Mouse (Mus musculus): Measurements from ENCODE around the gene Vsx1.

Gene Vsx1

GRCm38 (mm10) chr2:150667065-150667819 lies 21.9 kb downstream of the Vsx1 start:
- no peak for DNase-seq

DNA sequence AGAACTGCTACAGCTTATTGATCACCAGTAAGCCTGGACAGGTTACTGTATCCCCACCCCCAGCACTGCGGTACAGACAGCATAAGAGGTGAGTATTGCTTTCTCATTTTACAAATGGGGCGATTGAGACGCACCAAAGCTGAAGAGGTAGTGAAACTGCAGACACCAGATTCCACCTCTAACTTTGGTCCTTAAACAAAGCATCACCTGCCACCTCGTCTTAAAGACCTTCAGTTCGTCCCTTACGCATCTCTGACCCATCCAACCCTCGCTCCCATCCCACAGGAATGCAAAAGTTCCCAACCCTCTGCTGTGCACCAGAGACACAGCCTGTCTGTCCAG lies 22.5 kb downstream of the Vsx1 start:
- DNase-seq = no peak

DNA sequence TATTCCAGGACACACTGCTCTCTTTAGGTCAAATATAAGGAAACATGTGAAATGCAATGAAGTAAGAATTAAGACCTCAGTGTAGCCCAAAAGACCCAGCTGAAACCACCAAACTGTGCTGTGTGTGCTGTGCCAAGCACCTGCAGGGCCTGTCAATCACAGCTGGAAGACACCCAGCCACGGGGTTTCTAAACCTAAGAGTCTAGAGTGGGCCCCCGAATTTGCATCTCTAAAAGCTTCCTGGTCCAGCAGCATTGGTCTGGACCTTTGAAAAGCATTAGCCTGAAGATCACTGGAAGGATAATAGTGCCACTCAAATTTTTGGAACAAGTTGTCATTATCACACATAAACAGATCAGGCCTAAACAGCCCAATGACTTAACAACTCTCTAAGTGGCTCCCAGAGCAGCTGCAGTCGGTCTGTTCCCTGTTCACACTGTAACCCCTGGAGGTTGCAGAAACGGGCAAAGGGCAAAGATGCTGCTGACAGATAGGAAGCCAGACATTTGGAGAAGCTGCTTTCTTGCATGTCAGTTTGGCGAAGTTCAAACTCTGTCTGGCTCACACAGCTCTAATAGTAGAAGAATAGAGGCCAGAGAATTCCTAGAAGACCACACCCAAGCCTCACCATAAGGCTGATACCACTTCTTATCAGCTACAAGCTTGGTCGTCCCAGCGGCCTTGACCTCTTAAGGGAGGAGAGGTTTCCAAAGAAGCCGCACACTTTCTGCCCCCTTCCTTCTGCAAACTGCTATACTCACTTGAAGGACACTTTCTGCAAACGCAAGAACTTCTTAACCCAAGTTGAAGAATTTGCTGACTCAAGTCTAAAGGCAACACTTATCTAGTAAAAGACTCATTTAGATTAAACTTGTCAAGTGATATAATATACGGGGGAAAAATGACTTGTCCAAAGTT lies 23.4 kb downstream of the Vsx1 start:
- no peak for DNase-seq

DNA sequence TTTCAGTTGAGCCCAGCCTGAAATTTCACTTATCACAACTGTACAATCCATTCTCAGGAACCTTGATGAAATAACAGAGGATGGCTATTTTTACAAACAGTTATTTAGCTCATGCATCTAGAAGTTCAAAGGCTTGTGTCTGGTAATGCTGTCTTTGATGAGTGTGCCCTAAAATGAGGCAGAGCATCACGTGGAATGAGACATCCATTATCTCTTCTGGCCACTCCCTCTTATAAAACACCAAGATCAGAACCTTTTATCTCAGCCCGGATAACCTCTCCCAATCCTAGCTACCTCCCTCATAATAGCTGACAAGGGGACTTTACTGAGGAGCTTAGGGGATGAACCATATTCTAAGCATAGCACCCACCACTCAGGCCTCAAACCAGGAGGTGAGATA lies 24.2 kb downstream of the Vsx1 start:
- DNase-seq = no peak

- no peak for DNase-seq
Observed at GRCm38 (mm10) chr2:150664152-150664920, 24.8 kb downstream of the Vsx1 start.

- DNase-seq = no peak
Observed at GRCm38 (mm10) chr2:150663255-150663654, 25.9 kb downstream of the Vsx1 start.

- no peak for DNase-seq
Observed at GRCm38 (mm10) chr2:150662007-150662406, 27.2 kb downstream of the Vsx1 start.

DNA sequence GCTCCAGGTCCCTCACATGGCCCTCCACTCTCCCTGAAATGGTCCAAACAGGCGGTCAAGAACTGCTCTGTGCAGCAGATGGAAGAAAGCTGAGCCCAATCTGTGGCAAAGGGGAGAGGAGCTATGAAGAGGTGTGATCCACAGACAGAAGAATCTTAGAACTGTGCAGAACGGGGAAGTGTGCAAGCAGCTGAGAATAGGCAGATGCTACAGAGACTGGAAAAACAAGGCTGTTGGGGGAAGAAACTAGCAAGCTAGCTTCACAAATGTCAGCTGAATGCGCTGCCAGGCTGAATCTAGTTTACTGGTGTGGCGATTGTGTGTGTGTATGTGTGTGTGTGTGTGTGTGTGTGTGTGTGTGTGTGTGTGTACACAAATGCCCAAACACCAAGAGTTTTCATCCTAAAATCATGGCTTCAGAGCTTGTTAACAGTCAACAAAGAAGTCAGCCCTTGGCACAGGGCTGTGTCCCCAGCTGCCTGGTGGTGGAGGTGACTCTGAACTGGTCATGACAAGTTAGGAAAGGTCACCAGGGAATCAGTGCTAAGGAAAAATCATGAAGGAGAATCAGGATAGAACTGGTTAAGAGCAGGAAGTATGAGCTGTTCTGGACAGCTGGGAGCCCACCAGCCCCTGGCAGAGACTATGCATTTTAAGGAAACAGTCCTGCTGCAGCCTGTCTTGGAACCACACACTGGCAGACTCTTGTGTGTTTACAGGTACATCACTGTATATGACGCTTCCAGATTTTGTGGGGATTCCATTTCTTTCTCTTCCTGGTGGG lies 28.3 kb downstream of the Vsx1 start:
- DNase-seq = no peak

DNA sequence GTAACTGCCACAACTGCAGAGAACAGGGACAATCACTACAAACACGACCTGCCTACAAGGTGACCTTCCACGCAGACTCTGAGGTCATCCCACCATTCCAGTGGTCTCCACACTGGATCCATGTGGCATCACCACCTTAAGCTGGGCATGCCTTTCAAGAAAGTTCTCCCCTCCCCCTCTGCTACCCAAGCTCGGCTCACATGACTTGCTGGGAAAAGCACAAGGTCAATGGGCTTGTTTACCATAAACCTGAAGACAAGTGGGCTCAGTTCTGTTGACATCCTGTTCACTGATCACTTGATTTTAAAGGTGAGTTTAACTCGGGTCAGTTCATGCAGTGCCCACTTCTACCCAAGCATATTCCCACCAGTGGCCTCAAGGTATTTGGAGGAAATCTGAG lies 29.1 kb downstream of the Vsx1 start:
- no peak for DNase-seq

- DNase-seq = no peak
Observed at GRCm38 (mm10) chr2:150656975-150657768, 32.0 kb downstream of the Vsx1 start.

DNA sequence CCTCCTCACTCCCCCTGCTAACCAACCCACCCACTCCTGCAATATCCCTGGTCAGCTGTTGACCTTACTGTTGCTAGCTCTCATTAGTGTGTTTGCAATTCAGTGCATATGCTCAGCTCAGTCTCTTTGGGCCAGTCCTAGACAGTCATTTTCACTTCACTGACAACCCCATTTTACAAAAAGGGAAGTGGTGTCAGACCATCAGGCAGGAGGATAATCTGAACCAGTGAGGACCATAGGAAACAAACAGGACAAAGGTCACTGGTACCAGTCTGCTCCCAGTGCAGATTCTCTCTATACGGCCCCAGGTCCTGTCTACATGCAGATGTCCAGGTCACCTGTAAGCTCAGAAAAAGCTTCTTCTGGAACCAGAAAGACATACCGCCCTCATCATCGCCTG lies 33.0 kb downstream of the Vsx1 start:
- DNase-seq = no peak

GRCm38 (mm10) chr2:150655290-150655689 lies 33.9 kb downstream of the Vsx1 start:
- DNase-seq = no peak

GRCm38 (mm10) chr2:150654814-150655213 lies 34.3 kb downstream of the Vsx1 start:
- DNase-seq = no peak

- DNase-seq = no peak
Observed at GRCm38 (mm10) chr2:150651366-150651765, 37.8 kb downstream of the Vsx1 start.

- DNase-seq = no peak
Observed at GRCm38 (mm10) chr2:150650511-150651074, 38.6 kb downstream of the Vsx1 start.

DNA sequence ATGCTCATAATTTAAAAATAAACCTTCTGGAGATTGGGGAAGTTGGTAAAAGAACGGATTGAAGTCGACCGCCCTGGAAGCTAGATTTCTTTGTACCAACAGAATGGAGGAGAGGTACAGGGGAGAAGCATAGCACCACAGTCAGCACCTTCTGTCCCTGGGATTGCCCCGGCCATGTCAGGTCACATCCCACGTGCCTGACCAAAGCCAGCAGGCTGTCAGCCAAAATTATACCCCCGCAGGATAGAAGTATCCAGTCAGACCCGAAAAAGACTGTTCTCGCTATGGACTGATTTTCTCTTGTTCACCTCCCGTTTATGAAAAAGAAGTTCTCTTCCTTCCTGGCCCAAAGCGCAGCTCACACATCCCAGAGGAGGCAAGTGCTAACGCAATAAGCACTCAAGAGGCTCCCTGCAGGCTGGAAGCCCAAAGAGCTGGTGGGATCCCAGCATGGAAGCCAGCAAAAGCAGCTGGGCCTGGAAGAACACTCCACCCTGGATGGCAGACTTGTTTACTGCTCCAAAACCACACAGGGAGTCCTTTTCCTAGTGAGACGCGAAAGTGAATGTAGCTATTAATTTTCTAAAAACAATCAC lies 40.8 kb downstream of the Vsx1 start:
- DNase-seq = no peak

DNA sequence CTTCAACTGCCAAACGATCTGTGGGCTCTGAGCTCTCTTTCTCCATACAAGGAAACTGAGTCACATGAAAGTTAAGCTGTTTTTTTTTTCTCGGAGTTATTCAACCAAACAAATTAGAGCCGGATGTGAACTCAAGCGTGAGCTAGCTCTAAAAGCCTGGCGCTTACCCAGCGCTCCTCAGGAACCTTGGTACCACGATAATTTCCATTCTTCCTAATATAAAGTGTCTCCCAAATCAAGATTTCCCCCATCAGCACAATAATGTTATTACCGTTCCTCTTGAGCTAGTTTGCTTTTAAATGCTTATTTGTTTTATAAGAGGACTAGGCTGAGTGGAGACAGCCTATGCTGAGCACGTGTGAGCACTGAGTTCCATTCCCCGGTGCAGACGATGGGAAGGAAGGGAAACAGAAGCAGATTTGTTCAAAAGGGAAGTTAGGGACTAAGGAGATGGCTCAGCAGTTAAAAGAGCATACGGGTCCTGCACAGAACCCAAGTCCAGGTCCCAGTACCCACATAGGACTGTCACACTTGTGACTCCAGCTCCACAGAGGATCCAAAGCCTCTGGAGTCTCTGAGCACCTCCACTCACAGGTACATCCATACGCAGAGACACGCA lies 41.4 kb downstream of the Vsx1 start:
- no peak for DNase-seq

- DNase-seq = no peak
Observed at GRCm38 (mm10) chr2:150646411-150647121, 42.6 kb downstream of the Vsx1 start.

DNA sequence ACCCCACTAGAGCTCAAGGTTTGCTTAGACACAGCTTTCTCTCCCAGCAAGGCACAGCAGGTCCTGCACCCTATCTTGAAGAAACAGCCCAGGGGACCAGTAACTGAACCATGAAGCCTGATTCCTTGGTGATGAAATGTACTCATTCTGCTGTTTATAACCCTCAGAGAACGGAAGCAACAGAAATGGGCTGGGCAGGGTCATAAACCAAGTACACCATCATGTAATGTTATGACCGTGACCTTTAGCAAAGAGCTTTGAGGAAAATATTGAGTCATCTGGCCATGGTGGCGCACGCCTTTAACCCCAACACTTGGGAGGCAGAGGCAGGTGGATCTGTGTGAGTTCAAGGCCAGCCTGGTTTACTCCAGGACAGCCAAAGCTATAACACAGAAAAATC lies 43.9 kb downstream of the Vsx1 start:
- no peak for DNase-seq
